Mouse (Mus musculus): Measurements from ENCODE around the gene Zfp788. TPM values are rescaled to one million over a fixed set of nuclear protein-coding genes. Genes with fewer than 3 reads are reported as not detected.
"Not testable (repeated sequence)": the region's sequence is repeated elsewhere in the genome, so short reads cannot be mapped to it uniquely, and the experiment has no call there.

Zfp788 gene
- 3.3 and 3.6 TPM in 2 replicates for polyA plus RNA-seq (2016; fragmentation: Nextera tagmentation; extraction: Ambion mirVana)

DNA sequence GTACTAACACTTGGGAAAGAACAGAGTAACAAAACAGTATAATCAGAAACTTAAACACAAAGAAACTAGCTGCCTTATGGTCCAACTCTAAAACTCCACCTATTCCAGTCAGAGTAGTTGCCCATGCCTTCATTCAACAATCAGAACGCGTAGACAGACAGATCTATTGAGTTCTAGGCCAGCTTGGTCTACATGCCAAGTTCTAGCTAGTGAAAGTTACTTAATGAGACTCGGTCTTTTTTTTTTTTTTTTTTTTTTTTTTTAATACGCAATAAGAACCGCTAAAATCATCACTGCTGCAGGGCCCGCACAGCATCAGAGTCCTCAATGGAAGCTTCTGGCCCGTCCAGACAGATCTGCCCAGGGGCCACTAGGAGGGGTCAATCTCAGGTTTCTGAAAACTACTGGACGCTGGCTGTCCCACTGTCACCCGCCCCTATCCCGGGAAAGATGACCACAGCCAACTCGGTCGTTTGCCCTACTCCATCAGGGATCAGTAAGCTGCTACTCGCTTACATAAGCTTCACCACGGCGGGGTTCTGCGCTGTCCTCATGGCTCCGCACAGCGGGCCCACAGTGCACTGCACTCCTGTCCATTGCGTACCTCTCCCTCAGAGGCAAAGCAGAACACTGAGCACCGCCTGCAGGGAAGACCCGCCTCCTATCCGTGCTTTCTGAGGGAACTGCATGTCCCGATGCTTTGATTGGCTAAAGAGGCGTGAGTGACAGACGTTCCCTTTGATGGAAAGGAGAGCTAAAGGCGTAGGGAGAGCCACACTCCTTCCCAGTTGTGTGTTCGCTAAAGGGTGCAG, at the start of gene Zfp788:
Gene Zfp788, plus strand, starts transcription at position 795 of the 812 bp plus-strand sequence.
- WGBS (ENCODE audit: insufficient replicate concordance): 3% methylated on average over 27 of the region's 27 CpGs
- Histone ChIP-seq H3K4me2 (peak within 1 kb of the TSS; percentile 80), H3K9ac (peak within 1 kb of the TSS; percentile 71), H3K9me3 (replicated peaks) (no peaks in the 10 kb centered on the region), H3K27ac (peak within 1 kb of the TSS; percentile 89), H3K27me3 (replicated peaks) (no peaks in the 10 kb centered on the region), H3K4me3 (peak within 1 kb of the TSS; percentile 67), H3K36me3 (peaks cover 30% of the 10 kb centered on the region), H3K4me1 (peaks cover 20% of the 10 kb centered on the region)
- peak; percentile 94 for ATAC-seq

DNA sequence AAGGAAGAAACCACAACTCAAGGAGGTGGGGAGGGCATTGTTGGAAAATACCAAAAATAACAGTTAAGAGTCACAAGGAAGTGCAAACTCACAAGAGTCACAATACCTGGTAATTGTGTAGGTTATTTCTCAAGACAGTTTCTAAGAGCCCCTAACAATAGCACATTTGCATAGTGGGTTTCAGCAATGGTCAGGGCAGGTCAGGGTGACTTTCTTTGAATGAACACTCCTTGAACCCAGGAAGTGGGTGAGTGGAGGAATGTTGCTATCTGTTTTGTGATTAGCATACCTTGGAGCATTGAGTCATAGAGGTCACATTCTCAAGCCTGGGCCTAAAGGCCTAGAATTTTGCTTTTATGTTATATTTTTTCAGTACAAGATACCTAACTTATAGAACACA, 45.2 kb upstream of the Zfp788 start:
- not testable (repeated sequence) for H3K9me3 ChIP-seq (replicated peaks); H3K4me3 ChIP-seq; H3K4me1 ChIP-seq; H3K36me3 ChIP-seq; H3K4me2 ChIP-seq; H3K27ac ChIP-seq; H3K27me3 ChIP-seq (replicated peaks); H3K9ac ChIP-seq; ATAC-seq

DNA sequence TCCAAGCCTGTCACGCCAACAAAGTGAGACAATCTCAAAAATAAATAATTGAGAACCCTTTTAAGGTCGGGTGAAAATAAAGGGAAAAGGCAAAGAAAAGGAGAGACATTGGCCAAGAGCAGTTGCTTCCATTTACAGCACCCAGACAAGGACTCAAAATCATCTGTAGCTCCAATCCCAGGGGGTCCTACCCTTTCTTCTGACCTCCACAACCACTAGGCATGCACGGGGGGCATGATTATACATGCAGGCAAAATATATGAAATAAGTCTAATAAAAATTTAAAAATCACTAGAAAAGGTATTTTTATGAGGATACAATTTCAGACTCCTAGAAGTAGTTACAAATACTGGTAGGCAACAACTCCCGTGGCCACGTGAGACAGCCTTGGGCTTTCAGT, 34.4 kb upstream of the Zfp788 start:
- Histone ChIP-seq H3K9me3 (replicated peaks) (no peaks in the 10 kb centered on the region), H3K4me1 (peaks cover 17% of the 10 kb centered on the region; the same call in 1 of the 2 replicates), H3K9ac (peak overlapping the region; percentile 77), H3K36me3 (peaks cover 2% of the 10 kb centered on the region; the same call in 1 of the 2 replicates), H3K27ac (no peak overlapping the region; the same call in 1 of the 2 replicates), H3K4me3 (peak overlapping the region; percentile 74), H3K27me3 (replicated peaks) (no peaks in the 10 kb centered on the region), H3K4me2 (peak overlapping the region; percentile 80)
- WGBS (ENCODE audit: insufficient replicate concordance): 51% methylated on average over 5 of the region's 5 CpGs
- ATAC-seq: no peak

DNA sequence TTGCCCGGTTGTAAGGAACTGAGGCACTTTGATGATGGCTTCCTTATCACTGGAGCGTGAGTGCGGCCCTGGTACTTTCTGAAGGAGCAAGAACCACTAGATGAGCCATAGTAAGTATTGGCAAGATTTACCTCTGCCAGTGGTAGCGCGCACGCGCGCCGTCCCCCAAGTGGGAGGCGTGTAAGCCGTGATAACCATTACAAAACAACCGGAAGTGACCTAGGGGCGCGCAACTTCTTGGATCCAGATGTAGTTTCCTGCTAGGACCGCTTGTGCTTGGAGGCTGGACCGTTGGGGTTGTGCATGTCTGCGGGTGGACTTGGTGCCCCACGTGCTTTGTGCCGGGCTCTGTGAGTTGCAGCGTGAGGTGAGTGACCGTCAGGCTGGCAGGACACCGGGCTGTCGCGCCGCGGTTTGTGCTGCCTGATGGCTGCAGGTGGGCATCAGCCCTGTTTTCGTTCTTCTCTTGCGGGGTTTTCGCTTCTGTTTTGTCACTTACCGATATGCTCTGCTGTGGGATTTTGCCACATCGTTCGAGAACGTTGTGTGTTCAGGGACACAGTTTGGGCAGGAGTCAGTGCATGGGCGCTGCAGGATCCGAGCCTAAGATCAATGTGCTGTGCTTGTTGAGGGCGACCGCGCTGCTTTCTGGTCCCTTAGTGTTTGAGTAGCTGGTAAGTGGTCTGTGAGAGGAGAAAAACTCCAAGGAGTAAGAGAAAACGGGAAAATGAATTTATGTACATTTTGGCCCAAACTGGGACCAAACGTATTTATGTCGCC, 33.8 kb upstream of the Zfp788 start, which contains the start of gene 2610021A01Rik:
Gene 2610021A01Rik, plus strand, starts transcription at position 197 of the 780 bp plus-strand sequence.
- no peaks in the 10 kb centered on the region for H3K27me3 ChIP-seq (replicated peaks)
- H3K9me3 ChIP-seq (replicated peaks): no peaks in the 10 kb centered on the region
- peak; percentile 98 for ATAC-seq
- peaks cover 17% of the 10 kb centered on the region; the same call in 1 of the 2 replicates for H3K4me1 ChIP-seq
- H3K4me2 ChIP-seq: peak within 1 kb of the TSS; percentile 80
- peak within 1 kb of the TSS; percentile 77 for H3K9ac ChIP-seq
- WGBS (ENCODE audit: insufficient replicate concordance): under 1% methylated on average over 41 of the region's 41 CpGs
- H3K4me3 ChIP-seq: peak within 1 kb of the TSS; percentile 74
- peak within 1 kb of the TSS; percentile 69 for H3K27ac ChIP-seq
- peaks cover 2% of the 10 kb centered on the region; the same call in 1 of the 2 replicates for H3K36me3 ChIP-seq

DNA sequence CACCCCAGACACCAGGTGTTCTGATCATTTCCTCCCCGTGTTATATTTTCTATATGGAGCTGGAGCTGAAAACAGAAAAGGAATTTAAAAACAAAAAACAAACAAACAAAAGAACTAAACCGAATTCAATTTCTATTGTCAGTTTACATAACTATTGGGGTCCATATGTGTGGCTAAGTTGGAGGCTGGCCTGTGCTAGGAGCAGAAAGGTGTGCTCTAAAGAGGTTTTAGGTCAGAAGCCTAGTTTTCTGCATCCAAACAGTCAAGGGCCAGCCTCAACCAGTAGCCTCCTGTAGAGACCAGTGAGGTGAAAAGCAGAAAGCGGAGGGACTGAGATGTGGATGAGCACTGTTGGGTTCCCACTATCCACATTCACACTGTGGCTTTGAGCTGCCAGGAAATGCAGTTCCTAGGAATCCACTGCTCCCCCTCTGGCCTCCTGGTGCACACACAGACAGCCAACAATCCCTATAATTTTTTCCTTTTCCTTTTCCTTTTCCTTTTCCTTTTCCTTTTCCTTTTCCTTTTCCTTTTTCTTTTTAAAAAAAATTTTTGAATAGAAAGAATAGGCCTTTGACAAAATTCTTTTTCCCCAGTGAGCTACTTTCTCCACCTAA, 33.0 kb upstream of the Zfp788 start:
- no peak for ATAC-seq
- Histone ChIP-seq H3K36me3 (peaks cover 9% of the 10 kb centered on the region; the same call in 1 of the 2 replicates), H3K27me3 (replicated peaks) (no peaks in the 10 kb centered on the region), H3K4me2 (peak overlapping the region; percentile 80), H3K4me3 (peak overlapping the region; percentile 74), H3K4me1 (peaks cover 17% of the 10 kb centered on the region; the same call in 1 of the 2 replicates), H3K9me3 (replicated peaks) (no peaks in the 10 kb centered on the region), H3K27ac (no peak overlapping the region; the same call in 1 of the 2 replicates), H3K9ac (peak overlapping the region; percentile 77)
- 13% methylated on average over 3 of the region's 3 CpGs for WGBS (ENCODE audit: insufficient replicate concordance)

DNA sequence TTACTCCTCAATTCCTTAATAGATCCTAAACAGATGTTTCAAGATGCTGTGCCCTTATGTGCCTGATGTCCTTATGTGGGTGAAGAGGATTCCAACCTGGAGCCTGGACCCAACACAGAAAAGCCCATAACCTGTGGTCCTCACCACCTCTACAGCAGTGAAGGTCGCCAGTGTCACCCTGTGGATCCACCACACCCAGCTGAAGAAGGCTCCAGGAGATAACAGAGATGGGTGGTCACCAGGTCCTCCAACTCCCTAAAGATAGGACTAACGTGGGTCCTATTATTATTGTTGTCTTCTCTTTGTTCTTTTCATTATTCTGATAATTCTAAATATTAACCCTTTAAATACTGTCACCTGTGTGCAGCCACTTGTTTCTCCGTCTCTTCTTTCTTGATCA, 21.3 kb upstream of the Zfp788 start:
- no peak overlapping the region for H3K4me3 ChIP-seq

DNA sequence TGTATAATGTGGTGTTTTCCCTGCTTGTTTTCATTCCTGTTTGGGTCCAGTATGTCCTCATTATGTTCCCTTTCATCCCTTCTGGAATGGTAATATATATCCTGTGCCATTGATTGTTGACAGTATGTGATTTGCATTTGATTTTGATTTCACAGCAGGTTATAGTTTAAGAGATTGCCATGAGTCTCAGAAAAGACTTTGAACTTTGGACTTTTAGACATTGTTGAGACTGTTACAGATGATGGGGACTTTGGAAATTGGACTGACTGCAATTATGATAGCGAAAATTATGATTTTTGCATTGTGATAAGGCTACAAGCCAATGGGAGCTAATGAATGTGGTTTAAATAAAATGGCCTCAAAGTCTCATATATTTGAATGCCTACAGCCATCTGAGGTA, 16.8 kb upstream of the Zfp788 start:
- 83% methylated on average over 1 of the region's 1 CpGs for WGBS (ENCODE audit: insufficient replicate concordance)
- H3K36me3 ChIP-seq: peaks cover 76% of the 10 kb centered on the region
- H3K27ac ChIP-seq; H3K4me2 ChIP-seq; H3K27me3 ChIP-seq (replicated peaks); H3K9me3 ChIP-seq (replicated peaks); ATAC-seq; H3K4me3 ChIP-seq; H3K9ac ChIP-seq; H3K4me1 ChIP-seq: not testable (repeated sequence)

More for the DNA sequence above, 21.3 kb upstream of the Zfp788 start:
- Histone ChIP-seq H3K4me2 (no peak overlapping the region), H3K27me3 (replicated peaks) (no peaks in the 10 kb centered on the region), H3K9ac (no peak overlapping the region), H3K27ac (no peak overlapping the region), H3K9me3 (replicated peaks) (no peaks in the 10 kb centered on the region), H3K36me3 (peaks cover 54% of the 10 kb centered on the region), H3K4me1 (peaks cover 15% of the 10 kb centered on the region)
- ATAC-seq: peak; percentile 74; the same call in 1 of the 2 replicates
- WGBS (ENCODE audit: insufficient replicate concordance): 47% methylated on average over 3 of the region's 3 CpGs

DNA sequence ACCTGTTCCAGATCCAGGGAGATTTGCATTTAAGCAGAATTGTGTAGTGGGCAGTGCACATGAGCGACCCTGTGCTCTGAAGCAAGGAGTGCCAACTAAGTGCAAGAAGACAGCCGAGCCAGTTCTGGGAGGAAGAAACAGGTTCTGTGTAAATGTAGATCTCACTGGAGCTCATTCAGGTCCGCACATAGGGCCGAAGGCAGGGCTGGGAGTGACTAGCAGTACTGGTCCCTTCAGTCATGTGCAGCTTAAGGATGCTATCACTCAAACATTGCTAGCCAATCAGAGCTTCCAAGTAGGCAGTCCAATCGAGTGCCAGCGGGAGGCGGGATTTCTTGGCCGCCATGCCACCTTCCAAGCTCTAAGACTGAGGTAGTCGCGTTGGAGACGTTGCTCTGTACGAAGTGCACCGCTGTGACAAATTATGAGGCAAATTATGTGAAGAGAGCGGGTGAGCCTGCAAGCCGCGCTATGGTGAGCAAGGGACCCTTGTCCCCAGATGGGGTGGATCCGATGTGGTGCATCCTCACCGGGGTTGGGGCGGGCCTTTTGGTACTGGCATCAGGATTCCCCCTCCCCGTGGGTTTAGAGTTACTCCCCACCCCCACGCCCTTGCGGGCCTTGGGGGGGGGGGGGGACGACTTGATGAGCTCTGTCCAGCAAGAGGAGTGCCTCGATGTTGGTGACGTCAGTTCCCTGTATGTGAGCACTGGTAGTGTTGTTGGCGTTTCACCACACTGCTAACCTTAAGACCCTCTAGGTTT, 400 bp downstream of the Zfp788 start:
- Histone ChIP-seq H3K4me1 (peaks cover 20% of the 10 kb centered on the region), H3K9me3 (replicated peaks) (no peaks in the 10 kb centered on the region), H3K27me3 (replicated peaks) (no peaks in the 10 kb centered on the region), H3K4me3 (peak overlapping the region; percentile 67), H3K27ac (peak overlapping the region; percentile 89), H3K4me2 (peak overlapping the region; percentile 80), H3K9ac (peak overlapping the region; percentile 71), H3K36me3 (peaks cover 29% of the 10 kb centered on the region)
- WGBS (ENCODE audit: insufficient replicate concordance): under 1% methylated on average over 26 of the region's 26 CpGs
- ATAC-seq: peak; percentile 95

DNA sequence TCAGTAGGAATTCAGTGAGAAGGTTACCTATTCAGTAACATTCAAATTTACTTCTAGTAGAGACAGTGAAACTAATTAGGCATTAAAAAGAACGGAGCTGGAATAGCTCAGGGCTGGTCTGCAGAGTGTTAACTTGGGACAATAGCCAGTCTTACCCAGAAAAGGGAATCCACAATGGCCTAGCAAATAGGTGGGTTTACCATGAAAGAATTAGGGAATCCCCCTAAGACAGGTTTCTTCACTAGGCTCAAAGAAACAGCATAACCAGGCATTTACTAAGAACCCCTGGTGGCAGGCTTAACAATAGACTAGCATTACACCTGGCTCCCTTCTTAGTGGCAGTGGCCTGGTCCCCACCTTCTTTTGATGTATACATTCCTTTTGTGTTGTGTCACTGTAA, 41.3 kb downstream of the Zfp788 start:
- WGBS (ENCODE audit: insufficient replicate concordance): 40% methylated on average over 1 of the region's 1 CpGs
- ATAC-seq, H3K36me3 ChIP-seq: not testable (repeated sequence)

More for the DNA sequence above, 41.3 kb downstream of the Zfp788 start:
- H3K4me2 ChIP-seq; H3K9ac ChIP-seq; H3K27me3 ChIP-seq (replicated peaks); H3K9me3 ChIP-seq (replicated peaks); H3K4me1 ChIP-seq; H3K4me3 ChIP-seq; H3K27ac ChIP-seq: not testable (repeated sequence)
